Mouse (Mus musculus) left cerebral cortex, adult 9 months (tissue): ENCODE measurements at regions not wholly inside any gene's neighbourhood (a gene's known extent, or its start where the extent isn't known, plus 50 kb on each side); places are given as distances from the start of the nearest gene placed in this dataset.

Experiments used
- DNase-seq, 2 experiments: peaks; one replicate each; pipeline ENCODE4 v3.0.0; 2022; ENCODE audit warnings: low spot score in 2 of 2

- DNase-seq, result peak in 1 of 2 experiments; percentile 20
These were observed 91.2 kb downstream of the Srek1 start for GRCm38 (mm10) chr13:103683169-103683568.

DNA sequence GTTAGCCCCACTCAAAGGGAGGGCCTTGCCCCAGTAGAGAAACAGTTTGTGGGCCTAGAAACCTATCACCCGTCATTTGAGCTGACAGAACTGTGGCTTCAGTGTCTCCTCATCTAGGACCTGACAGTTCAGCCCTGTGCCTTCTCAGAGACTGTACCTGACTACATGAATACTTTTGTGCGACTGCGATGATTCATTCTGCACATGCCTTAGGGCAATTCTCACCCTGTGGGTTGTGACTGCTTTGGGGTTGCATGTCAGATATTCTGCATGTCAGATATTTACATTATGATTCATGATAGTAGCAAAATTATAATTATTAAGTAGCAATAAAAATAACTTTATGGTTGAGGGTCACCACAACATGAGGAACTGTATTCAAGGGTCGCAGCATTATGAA is 93.7 kb downstream of the Srek1 start:
- DNase-seq, result no peak

DNA sequence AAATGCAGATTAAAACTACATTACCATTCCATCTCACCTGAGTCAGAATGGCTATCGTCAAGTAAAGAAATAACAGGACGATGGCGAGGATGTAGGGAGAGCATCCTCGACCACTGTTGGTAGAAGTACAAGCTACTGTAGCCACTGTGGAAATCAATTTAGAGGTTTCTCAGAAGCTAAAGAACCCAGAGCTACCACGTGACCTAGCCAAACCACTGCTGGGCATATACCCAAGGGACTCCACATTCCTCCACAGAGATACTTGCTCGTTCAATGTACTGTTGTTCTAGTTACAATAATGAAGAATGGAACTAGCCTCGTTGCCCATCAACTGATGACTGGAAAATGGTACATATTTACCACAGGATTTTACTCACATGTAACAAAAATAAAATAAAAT is 94.4 kb downstream of the Srek1 start:
- DNase-seq, result no peak

GRCm38 (mm10) chr13:103676831-103677230 is 97.6 kb downstream of the Srek1 start:
- DNase-seq, result no peak

- DNase-seq, result no peak
These were observed 98.2 kb downstream of the Srek1 start for GRCm38 (mm10) chr13:103676221-103676620.

DNA sequence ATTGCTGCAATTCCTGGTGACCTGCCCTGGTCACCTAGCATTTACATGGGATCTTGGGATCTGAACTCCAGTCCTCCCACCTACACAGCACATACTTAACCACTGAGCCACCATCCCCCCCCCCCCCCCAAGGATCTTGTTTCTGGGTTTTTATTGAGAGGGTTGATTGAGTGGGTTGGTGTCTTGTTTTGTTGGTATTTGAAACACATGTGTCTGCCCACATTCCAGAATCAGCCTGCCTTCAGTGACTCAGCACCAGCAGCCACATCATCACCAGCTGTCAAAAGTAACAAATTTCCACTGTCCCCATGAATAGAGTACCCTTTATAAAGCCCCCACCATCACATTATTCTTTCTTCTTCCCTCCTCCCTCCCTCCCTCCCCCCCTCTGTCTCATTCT is 103.8 kb downstream of the Srek1 start:
- peak in 1 of 2 experiments; percentile 29 for DNase-seq

DNA sequence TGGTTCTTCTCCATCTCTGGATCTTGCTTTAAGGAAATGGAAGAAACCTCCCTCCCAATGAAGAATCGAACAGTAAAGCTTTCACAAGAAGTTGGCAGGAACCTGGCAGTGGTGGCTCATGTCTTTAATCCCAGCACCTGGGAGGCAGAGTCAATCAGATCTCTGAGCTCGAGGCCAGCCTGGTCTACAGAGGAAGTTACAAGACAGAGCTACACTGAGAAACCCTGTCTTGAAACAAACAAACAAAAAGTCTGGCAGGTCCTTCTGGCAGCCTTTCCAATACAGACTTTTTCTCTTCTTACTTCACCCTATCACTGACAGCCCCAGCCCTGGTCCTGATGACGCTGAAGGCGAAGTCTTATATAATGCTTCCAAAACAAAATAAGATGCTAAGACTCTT is 104.6 kb downstream of the Srek1 start:
- DNase-seq, result no peak

DNA sequence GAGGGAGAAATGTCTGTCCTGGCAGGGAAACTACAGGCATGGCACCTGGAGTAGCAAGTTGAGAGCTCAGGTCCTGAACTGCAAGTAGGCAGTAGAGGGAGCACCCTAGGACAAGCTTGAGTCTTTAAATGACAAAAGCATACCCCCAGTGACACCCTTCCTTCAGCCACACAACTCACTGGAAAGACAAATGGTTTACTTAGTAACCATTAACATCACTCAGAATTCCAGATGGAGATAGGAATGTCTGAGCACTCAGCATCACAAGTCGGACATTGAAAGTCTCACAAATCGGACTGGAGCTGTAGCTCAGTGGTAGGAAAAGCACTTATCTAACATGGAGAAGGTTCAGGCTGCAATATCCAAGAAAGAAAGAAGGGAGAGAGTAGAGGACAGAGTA is 106.7 kb downstream of the Srek1 start:
- no peak for DNase-seq

GRCm38 (mm10) chr13:103660248-103660996 is 114.0 kb downstream of the Srek1 start:
- DNase-seq, result no peak

GRCm38 (mm10) chr13:103655966-103656365 is 118.4 kb downstream of the Srek1 start:
- no peak for DNase-seq

- no peak for DNase-seq
These were observed 121.2 kb downstream of the Srek1 start for GRCm38 (mm10) chr13:103653216-103653615.

GRCm38 (mm10) chr13:103649383-103649782 is 125.0 kb downstream of the Srek1 start:
- no peak for DNase-seq

- DNase-seq, result no peak
These were observed 126.4 kb downstream of the Srek1 start for GRCm38 (mm10) chr13:103648016-103648415.

GRCm38 (mm10) chr13:103646035-103646434 is 128.4 kb downstream of the Srek1 start:
- DNase-seq, result no peak

- peak in 1 of 2 experiments; percentile 37 for DNase-seq
These were observed 130.2 kb downstream of the Srek1 start for GRCm38 (mm10) chr13:103643993-103644722.

- no peak for DNase-seq
These were observed 130.9 kb downstream of the Srek1 start for GRCm38 (mm10) chr13:103643486-103643885.

- DNase-seq, result no peak
These were observed 131.6 kb downstream of the Srek1 start for GRCm38 (mm10) chr13:103642542-103643375.

DNA sequence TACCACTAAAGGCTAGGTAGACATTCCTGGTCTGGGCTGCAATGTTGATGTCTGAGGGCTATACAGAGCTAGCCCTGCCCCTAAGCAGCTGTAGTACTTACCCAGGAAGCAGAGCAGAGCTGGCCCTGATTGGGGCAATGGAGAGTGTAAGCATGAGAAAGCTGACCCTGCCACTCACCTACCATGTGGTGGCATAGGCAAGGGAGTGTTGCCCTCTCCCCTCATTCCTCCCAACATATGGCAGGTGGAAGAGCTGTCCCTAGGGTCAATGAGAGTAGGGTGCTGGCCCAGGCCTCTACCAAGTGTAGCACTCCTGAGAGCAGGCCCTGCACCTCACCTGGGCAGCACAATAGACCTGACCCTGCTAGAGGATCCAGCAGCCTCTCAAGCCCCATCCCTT is 136.4 kb downstream of the Srek1 start:
- no peak for DNase-seq

DNA sequence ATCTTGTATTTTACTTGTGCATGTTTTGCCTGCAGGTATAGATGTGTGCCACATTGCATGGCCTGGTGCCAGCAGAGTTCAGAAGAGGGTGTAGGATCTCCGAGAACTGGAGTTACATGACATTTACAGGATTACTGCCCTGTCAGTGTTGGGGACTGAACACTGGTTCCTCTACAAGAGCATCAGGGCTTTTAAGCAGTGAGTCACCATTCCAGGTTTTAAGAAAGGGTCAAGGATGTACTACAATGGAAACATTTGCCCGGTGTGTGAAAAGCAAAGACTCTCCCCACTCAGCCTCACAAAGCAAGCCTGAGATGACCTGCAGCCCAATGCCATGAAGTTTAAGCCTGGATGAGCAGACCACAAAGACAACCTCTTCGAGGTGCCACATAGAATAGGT is 137.0 kb downstream of the Srek1 start:
- DNase-seq, result no peak

GRCm38 (mm10) chr13:103636595-103636994 is 137.8 kb downstream of the Srek1 start:
- no peak for DNase-seq

GRCm38 (mm10) chr13:103623810-103624209 is 150.6 kb downstream of the Srek1 start:
- DNase-seq, result no peak

DNA sequence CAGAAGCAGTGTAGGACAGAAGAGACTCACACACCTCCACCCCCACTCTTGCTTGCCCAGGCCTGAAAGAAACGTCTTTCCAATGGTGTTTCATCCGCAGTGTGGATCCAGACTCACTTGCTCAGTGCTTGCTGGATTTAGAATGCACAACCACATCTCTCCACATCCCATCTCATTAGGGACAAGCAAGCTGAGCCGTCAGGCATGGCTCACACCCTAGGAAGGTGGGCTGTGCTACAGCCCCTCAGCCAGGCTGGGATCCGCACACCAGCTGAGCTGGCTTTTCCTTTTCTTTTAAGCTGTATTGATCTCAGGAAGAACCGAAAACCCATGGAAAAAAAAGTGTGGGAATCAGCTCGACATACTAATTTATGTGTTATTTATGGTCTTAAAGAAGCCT is 151.1 kb downstream of the Srek1 start:
- no peak for DNase-seq
